Mouse (Mus musculus) embryonic facial prominence, embryonic 12.5 days (tissue): ENCODE measurements around the gene Pla2g1b. TPM values are rescaled to one million over a fixed set of nuclear protein-coding genes. Genes with fewer than 3 reads are reported as not detected.
"Not testable (repeated sequence)": the region's sequence is repeated elsewhere in the genome, so short reads cannot be mapped to it uniquely, and the experiment has no call there.

Experiments
- ATAC-seq: fragments of 200-750 bp; cut with Nextera tagmentation; 2 replicates; pipeline ENCODE4 v1.8.0; 2017; ENCODE audit not compliant: insufficient number of reproducible peaks, insufficient read depth, low FRiP score, low TSS enrichment
- H3K27ac ChIP-seq: fragments of 300-500 bp; sonication (generic); 2 replicates; pipeline ENCODE4 v1.5.1; 2016; ENCODE audit warnings: mild to moderate bottlenecking
- H3K27me3 ChIP-seq: fragments of 300-500 bp; sonication (generic); 2 replicates; pipeline ENCODE4 v1.6.1; 2016; ENCODE audit warnings: mild to moderate bottlenecking, moderate library complexity
- H3K36me3 ChIP-seq: fragments of 300-500 bp; sonication (generic); 2 replicates; pipeline ENCODE4 v1.6.1; 2016; ENCODE audit warnings: mild to moderate bottlenecking
- H3K4me1 ChIP-seq: fragments of 300-500 bp; sonication (generic); 2 replicates; pipeline ENCODE4 v1.6.1; 2016
- H3K4me2 ChIP-seq: fragments of 300-500 bp; sonication (generic); replicated peaks from 2 replicates; pipeline ENCODE4 v1.6.1; 2016; ENCODE audit warnings: mild to moderate bottlenecking, moderate library complexity
- H3K4me3 ChIP-seq: fragments of 300-500 bp; sonication (generic); 2 replicates; pipeline ENCODE4 v1.5.1; 2016; ENCODE audit warnings: mild to moderate bottlenecking
- H3K9ac ChIP-seq: fragments of 300-500 bp; sonication (generic); 2 replicates; pipeline ENCODE4 v1.6.1; 2016; ENCODE audit warnings: mild to moderate bottlenecking, moderate library complexity
- H3K9me3 ChIP-seq: fragments of 300-500 bp; sonication (generic); 2 replicates; pipeline ENCODE4 v1.6.1; 2016; ENCODE audit warnings: mild to moderate bottlenecking, moderate library complexity
- WGBS: fragments of 180-500 bp; shearing (Covaris S2); methylation state at CpG from one replicate; pipeline ENCODE4 v1.1.7; 2016; 5-methylcytosine and 5-hydroxymethylcytosine counted together
- polyA plus RNA-seq: library from polyadenylated mRNA; unstranded; fragments of >200 nt; fragmentation: Nextera tagmentation; extraction: Ambion mirVana; gene quantifications from 2 replicates; pipeline ENCODE4 v1.2.1, GENCODE M21; 2016

Gene Pla2g1b
- polyA plus RNA-seq, 1 experiment from 2014 or later = not detected

DNA sequence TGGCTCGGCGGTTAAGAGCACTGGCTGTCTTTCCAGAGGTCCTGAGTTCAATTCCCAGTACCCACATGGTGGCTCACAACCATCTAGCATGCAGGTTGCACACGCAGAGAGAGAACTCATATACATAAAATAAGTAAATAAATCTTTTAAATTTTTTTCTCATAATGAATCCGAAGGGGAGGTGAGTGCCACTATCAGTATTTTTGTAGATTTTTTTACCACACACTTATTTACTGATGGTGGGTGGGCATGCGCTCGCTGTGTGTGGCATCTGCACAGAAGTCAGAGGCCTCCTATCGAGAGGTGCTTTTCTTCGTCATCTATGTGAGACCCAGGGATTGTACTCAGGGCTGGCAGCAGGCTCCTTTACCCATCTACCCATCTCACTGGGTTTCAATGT lies 21.3 kb downstream of the Pla2g1b start:
- Histone ChIP-seq H3K4me3 (no peak overlapping the region), H3K36me3 (no peaks in the 10 kb centered on the region), H3K27me3 (peaks cover 8% of the 10 kb centered on the region), H3K4me1 (peaks cover 21% of the 10 kb centered on the region), H3K4me2 (no peak overlapping the region), H3K27ac (no peak overlapping the region), H3K9ac (no peak overlapping the region), H3K9me3 (no peaks in the 10 kb centered on the region)
- no peak for ATAC-seq
- WGBS = 89% methylated on average over 8 of the region's 8 CpGs

- Histone ChIP-seq H3K27me3 (0 out of 2 replicates have a peak, but pooled peaks cover 1% of the 10 kb centered on the region), H3K9ac (no peak overlapping the region), H3K27ac (peak overlapping the region; percentile 100; the same call in 1 of the 2 replicates), H3K4me1 (peaks cover 20% of the 10 kb centered on the region), H3K4me2 (no peak overlapping the region), H3K9me3 (no peaks in the 10 kb centered on the region), H3K36me3 (no peaks in the 10 kb centered on the region), H3K4me3 (no peak overlapping the region)
- 74% methylated on average over 9 of the region's 9 CpGs for WGBS
- ATAC-seq = no peak
Measured at GRCm38 (mm10) chr5:115487942-115488580, 22.0 kb downstream of the Pla2g1b start.

DNA sequence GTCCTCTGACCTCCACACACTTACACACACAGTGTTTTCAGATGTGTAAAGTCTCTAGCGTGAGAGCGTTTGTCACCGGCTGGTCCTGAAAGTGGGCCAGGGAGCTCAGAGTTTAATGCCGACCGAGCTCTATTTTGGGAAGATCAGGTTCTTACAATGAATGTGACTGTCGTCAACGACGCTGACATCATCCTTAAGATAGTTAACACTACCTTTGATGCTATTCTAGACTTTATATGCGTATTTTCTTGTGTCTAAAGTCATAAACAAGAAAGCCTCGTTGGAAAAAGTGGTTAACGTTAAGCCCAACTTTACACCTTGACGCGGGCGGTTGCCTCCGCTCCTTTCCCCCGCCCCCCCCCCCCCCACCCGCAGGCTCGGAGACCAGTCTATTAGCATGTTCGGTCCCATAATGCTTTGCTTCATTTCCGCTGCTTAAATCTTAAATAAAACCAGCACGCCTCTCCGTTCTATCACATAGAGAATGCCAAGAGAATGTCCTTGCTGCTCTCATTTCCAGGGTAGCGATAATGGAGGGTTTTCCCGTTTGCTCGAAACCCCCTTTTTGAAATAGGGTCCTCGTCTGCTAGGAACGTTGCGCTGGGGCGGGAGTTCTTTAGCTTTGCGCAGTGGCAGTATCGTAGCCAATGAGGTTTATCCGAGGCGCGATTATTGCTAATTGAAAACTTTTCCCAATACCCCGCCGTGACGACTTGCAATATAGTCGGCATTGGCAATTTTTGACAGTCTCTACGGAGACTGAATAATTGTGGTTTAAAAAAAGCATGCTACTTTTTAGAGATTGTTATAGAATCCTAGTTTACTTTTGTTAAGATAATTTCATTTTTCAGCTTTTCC lies 23.0 kb downstream of the Pla2g1b start:
- H3K4me1 ChIP-seq = peaks cover 28% of the 10 kb centered on the region
- H3K9me3 ChIP-seq = no peaks in the 10 kb centered on the region
- H3K27ac ChIP-seq = peak overlapping the region; percentile 100
- H3K36me3 ChIP-seq = no peaks in the 10 kb centered on the region
- no peaks in the 10 kb centered on the region for H3K27me3 ChIP-seq
- ATAC-seq = peak; percentile 47
- H3K4me3 ChIP-seq = peak overlapping the region; percentile 35
- WGBS = under 1% methylated on average over 39 of the region's 39 CpGs
- peak overlapping the region; percentile 55 for H3K4me2 ChIP-seq
- peak overlapping the region; percentile 62; the same call in 1 of the 2 replicates for H3K9ac ChIP-seq

GRCm38 (mm10) chr5:115489699-115490637 lies 23.9 kb downstream of the Pla2g1b start:
- no peaks in the 10 kb centered on the region for H3K36me3 ChIP-seq
- H3K27ac ChIP-seq = peak overlapping the region; percentile 100
- H3K9me3 ChIP-seq = no peaks in the 10 kb centered on the region
- peak overlapping the region; percentile 62 for H3K9ac ChIP-seq
- peak overlapping the region; percentile 55 for H3K4me2 ChIP-seq
- ATAC-seq = peak; percentile 77
- peak overlapping the region; percentile 35 for H3K4me3 ChIP-seq
- peaks cover 29% of the 10 kb centered on the region for H3K4me1 ChIP-seq
- H3K27me3 ChIP-seq = no peaks in the 10 kb centered on the region
- under 1% methylated on average over 50 of the region's 50 CpGs for WGBS

- H3K27me3 ChIP-seq = no peaks in the 10 kb centered on the region
- H3K4me1 ChIP-seq = peaks cover 29% of the 10 kb centered on the region
- H3K27ac ChIP-seq = no peak overlapping the region
- WGBS = 11% methylated on average over 8 of the region's 8 CpGs
- H3K4me2 ChIP-seq = peak overlapping the region; percentile 55
- ATAC-seq = no peak
- H3K9ac ChIP-seq = no peak overlapping the region
- H3K36me3 ChIP-seq = no peaks in the 10 kb centered on the region
- H3K9me3 ChIP-seq = no peaks in the 10 kb centered on the region
- H3K4me3 ChIP-seq = no peak overlapping the region
Measured at GRCm38 (mm10) chr5:115490638-115491000, 24.6 kb downstream of the Pla2g1b start.

- no peaks in the 10 kb centered on the region for H3K36me3 ChIP-seq
- no peak overlapping the region for H3K4me3 ChIP-seq
- peak overlapping the region; percentile 55; the same call in 1 of the 2 replicates for H3K4me2 ChIP-seq
- peaks cover 29% of the 10 kb centered on the region for H3K4me1 ChIP-seq
- H3K9ac ChIP-seq = no peak overlapping the region
- 37% methylated on average over 5 of the region's 5 CpGs for WGBS
- no peak overlapping the region for H3K27ac ChIP-seq
- H3K9me3 ChIP-seq = no peaks in the 10 kb centered on the region
- no peak for ATAC-seq
- H3K27me3 ChIP-seq = no peaks in the 10 kb centered on the region
Measured at GRCm38 (mm10) chr5:115491076-115491475, 25.0 kb downstream of the Pla2g1b start.

DNA sequence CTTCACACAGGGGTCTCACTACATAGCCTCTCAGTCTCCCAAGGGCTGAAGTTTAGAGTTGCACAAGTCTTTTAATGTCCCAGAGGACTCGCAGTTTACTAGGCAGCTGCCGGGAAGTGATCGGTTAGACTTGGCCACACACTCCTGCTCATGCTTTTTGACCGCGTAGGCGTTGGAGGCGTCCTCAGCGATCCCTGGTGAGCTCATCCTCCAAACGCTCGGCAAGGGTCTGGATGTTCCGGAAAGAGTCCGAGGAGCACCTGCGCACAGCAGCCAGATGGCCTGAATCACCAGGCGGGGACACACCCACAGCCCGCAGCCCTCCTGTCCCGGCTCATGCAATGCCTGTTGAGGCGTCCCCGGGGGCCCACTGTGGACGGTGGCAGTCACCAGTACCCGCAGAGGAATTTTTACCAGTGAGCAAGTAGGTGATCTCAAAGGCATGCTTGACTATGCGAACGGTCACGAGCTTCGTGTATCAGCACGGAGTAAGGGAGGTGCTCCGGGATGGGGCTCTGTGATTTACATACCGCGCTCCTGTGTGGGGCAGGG lies 25.8 kb downstream of the Pla2g1b start:
- Histone ChIP-seq H3K4me2 (peak overlapping the region; percentile 59), H3K36me3 (no peaks in the 10 kb centered on the region), H3K4me1 (peaks cover 29% of the 10 kb centered on the region), H3K9me3 (no peaks in the 10 kb centered on the region), H3K27me3 (no peaks in the 10 kb centered on the region), H3K4me3 (peak overlapping the region; percentile 15), H3K9ac (peak overlapping the region; percentile 19; the same call in 1 of the 2 replicates), H3K27ac (0 out of 2 replicates have a peak overlapping the region, but pooled peaks have one; percentile 17)
- WGBS = 4% methylated on average over 28 of the region's 28 CpGs
- ATAC-seq = no peak; the same call in 1 of the 2 replicates

GRCm38 (mm10) chr5:115492711-115493335 lies 26.8 kb downstream of the Pla2g1b start:
- Histone ChIP-seq H3K36me3 (no peaks in the 10 kb centered on the region), H3K27ac (peak overlapping the region; percentile 80), H3K27me3 (no peaks in the 10 kb centered on the region), H3K4me2 (no peak overlapping the region), H3K9ac (no peak overlapping the region), H3K4me1 (peaks cover 29% of the 10 kb centered on the region), H3K4me3 (no peak overlapping the region), H3K9me3 (no peaks in the 10 kb centered on the region)
- no peak for ATAC-seq
- WGBS = 64% methylated on average over 6 of the region's 6 CpGs

GRCm38 (mm10) chr5:115493441-115493840 lies 27.4 kb downstream of the Pla2g1b start:
- Histone ChIP-seq H3K4me3 (no peak overlapping the region), H3K36me3 (no peaks in the 10 kb centered on the region), H3K27ac (peak overlapping the region; percentile 80), H3K4me1 (peaks cover 29% of the 10 kb centered on the region), H3K9me3 (no peaks in the 10 kb centered on the region), H3K27me3 (no peaks in the 10 kb centered on the region), H3K9ac (peak overlapping the region; percentile 36; the same call in 1 of the 2 replicates), H3K4me2 (no peak overlapping the region)
- no peak for ATAC-seq
- 33% methylated on average over 5 of the region's 5 CpGs for WGBS

DNA sequence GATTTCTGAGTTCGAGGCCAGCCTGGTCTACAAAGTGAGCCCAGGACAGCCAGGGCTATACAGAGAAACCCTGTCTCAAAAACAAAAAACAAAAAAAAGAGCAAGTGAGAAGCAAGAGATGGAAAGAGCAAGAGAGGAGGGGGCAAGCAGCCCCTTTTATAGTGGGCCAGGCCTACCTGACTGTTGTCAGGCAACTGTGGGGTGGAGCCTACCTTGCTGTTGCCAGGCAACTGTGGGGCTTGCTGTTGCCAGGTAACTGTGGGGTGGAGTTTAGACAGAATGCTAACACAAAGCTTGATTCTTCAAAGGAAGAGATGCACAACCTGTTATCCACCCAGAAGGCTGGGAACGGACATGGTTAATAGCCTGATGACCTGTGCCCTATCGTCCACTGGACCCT lies 29.6 kb downstream of the Pla2g1b start:
- not testable (repeated sequence) for H3K27ac ChIP-seq, H3K4me2 ChIP-seq, H3K9me3 ChIP-seq, H3K27me3 ChIP-seq, ATAC-seq, H3K36me3 ChIP-seq, H3K4me3 ChIP-seq, H3K9ac ChIP-seq
- H3K4me1 ChIP-seq = peaks cover 29% of the 10 kb centered on the region
- WGBS = 85% methylated on average over 3 of the region's 3 CpGs
